Mouse (Mus musculus): ENCODE results near the gene S100a5.

DNA sequence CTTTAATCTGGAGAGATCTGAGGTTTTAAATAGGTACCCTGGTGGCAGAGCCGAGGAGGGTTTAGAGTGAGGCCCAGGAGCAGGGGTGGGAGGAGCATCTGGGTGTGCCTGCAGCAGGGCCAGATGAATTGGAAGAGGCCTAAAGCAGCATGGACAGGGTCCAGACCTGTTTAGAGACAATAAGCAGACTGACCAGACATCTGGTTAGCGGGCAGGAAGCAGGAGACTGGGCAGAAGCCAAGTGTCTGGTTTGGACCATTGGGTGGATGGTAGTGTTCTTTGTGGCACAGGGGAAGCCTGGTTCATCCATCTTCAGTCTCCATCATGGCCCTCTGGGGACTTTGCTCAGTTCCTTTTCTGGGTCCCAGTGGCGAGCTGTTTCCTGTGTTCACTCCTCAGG is 24.4 kb upstream of the S100a5 start:
- TF ChIP-seq POLR2A (IDR thresholded peaks at IDR 0.05; ENCODE audit: low read depth, low read length) (no peak), CTCF (IDR thresholded peaks at IDR 0.05; ENCODE audit: extremely low read depth, insufficient read depth, insufficient read length, insufficient replicate concordance) (no peak)
